Mouse (Mus musculus) CH12.LX (cell line): ENCODE measurements around the gene Dnajb5. TPM values are rescaled to one million over a fixed set of nuclear protein-coding genes. Genes with fewer than 3 reads are reported as not detected.

Experiments used
- DNase-seq: peaks from one replicate; pipeline ENCODE4 v3.0.0-alpha.2; 2013; ENCODE audit errors: extremely low read depth
- H3K27ac ChIP-seq: 2 replicates; pipeline ENCODE4 v1.5.1; 2012; ENCODE audit warnings: low read depth, mild to moderate bottlenecking, control low read depth, moderate library complexity; ENCODE audit not compliant: insufficient read depth
- H3K27me3 ChIP-seq: replicated peaks from 2 replicates; pipeline ENCODE3; 2012; ENCODE audit warnings: inconsistent platforms
- H3K36me3 ChIP-seq, 2 experiments: replicated peaks in 1 of 2; 2 replicates each; pipeline versions ENCODE3 to v1.6.1; 2012; ENCODE audit warnings: inconsistent platforms in 1 of 2, low read length in 1 of 2, mild to moderate bottlenecking in 1 of 2, mixed read lengths in 1 of 2, moderate library complexity in 1 of 2; ENCODE audit not compliant: control insufficient read depth in 1 of 2, insufficient read depth in 1 of 2
- H3K4me1 ChIP-seq, 2 experiments: 2 replicates each; pipeline ENCODE4 v1.6.1; 2012; ENCODE audit warnings: inconsistent platforms in 1 of 2, moderate library complexity in 1 of 2; ENCODE audit not compliant: insufficient read depth in 2 of 2, control insufficient read depth in 1 of 2
- H3K4me2 ChIP-seq: 2 replicates; pipeline ENCODE4 v1.6.1; 2012; ENCODE audit warnings: low read depth, mild to moderate bottlenecking, control low read depth; ENCODE audit not compliant: poor library complexity, insufficient read depth, severe bottlenecking
- H3K4me3 ChIP-seq, 3 experiments: fragments of 150-350 bp in 1 of 3; sonication (generic) in 1 of 3; replicated peaks in 1 of 3; 2 replicates each; pipeline versions ENCODE3 to v1.5.1; 2011 to 2012; ENCODE audit warnings: low read depth in 2 of 3, low read length in 2 of 3, mild to moderate bottlenecking in 2 of 3, moderate library complexity in 2 of 3, control low read depth in 1 of 3, improper control_type of control experiment in 1 of 3, inconsistent platforms in 1 of 3, mixed read lengths in 1 of 3; ENCODE audit not compliant: poor library complexity in 1 of 3
- H3K79me2 ChIP-seq: replicated peaks from 2 replicates; pipeline ENCODE4 v1.6.1; 2012; ENCODE audit warnings: mild to moderate bottlenecking, moderate library complexity; ENCODE audit not compliant: control insufficient read depth, poor library complexity, insufficient read depth, severe bottlenecking; ENCODE audit errors: extremely low read depth
- H3K9ac ChIP-seq: 2 replicates; pipeline ENCODE4 v1.6.1; 2012; ENCODE audit warnings: low read depth, mild to moderate bottlenecking, control low read depth, moderate library complexity; ENCODE audit not compliant: insufficient read depth
- H3K9me3 ChIP-seq: replicated peaks from 2 replicates; pipeline ENCODE3; 2012; ENCODE audit warnings: low read length, inconsistent platforms, mixed read lengths
- BHLHE40 ChIP-seq: IDR thresholded peaks from 2 replicates; pipeline ENCODE4 v1.6.1; 2011; ENCODE audit warnings: mild to moderate bottlenecking, low read depth, low read length, improper control_type of control experiment
- CHD1 ChIP-seq: IDR thresholded peaks from 2 replicates; pipeline ENCODE4 v1.6.1; 2012; ENCODE audit warnings: low read depth, low read length, improper control_type of control experiment, inconsistent platforms
- CHD2 ChIP-seq: IDR thresholded peaks from 2 replicates; pipeline ENCODE4 v1.6.1; 2011; ENCODE audit warnings: low read length, improper control_type of control experiment
- CTCF ChIP-seq, 2 experiments: IDR thresholded peaks in 1 of 2; conservative IDR thresholded peaks in 1 of 2; 2 replicates each; pipeline ENCODE4 v1.5.1; 2011 to 2012; ENCODE audit warnings: low read depth in 2 of 2, low read length in 2 of 2, improper control_type of control experiment in 1 of 2, inconsistent platforms in 1 of 2, mild to moderate bottlenecking in 1 of 2, moderate library complexity in 1 of 2
- E2F4 ChIP-seq: IDR thresholded peaks from 2 replicates; pipeline ENCODE4 v1.6.1; 2011; ENCODE audit warnings: low read depth, low read length, improper control_type of control experiment; ENCODE audit not compliant: insufficient replicate concordance
- ELF1 ChIP-seq: IDR thresholded peaks from 2 replicates; pipeline ENCODE4 v1.6.1; 2014; ENCODE audit warnings: low read depth, mild to moderate bottlenecking, inconsistent platforms, low read length, improper control_type of control experiment
- EP300 ChIP-seq: IDR thresholded peaks from 2 replicates; pipeline ENCODE4 v1.6.1; 2011; ENCODE audit warnings: low read length, improper control_type of control experiment
- ETS1 ChIP-seq: conservative IDR thresholded peaks from 2 replicates; pipeline ENCODE4 v1.6.1; 2012; ENCODE audit warnings: low read depth, mild to moderate bottlenecking, inconsistent platforms, low read length, improper control_type of control experiment, moderate library complexity
- GABPA ChIP-seq: IDR thresholded peaks from 2 replicates; pipeline ENCODE4 v1.6.1; 2012; ENCODE audit warnings: low read depth, low read length, improper control_type of control experiment, inconsistent platforms; ENCODE audit not compliant: insufficient replicate concordance
- HCFC1 ChIP-seq: IDR thresholded peaks from 2 replicates; pipeline ENCODE4 v1.6.1; 2012; ENCODE audit warnings: low read depth, mild to moderate bottlenecking, inconsistent platforms, low read length, improper control_type of control experiment
- JUN ChIP-seq: IDR thresholded peaks from 2 replicates; pipeline ENCODE4 v1.6.1; 2011; ENCODE audit warnings: low read depth, mild to moderate bottlenecking, low read length, improper control_type of control experiment, moderate library complexity; ENCODE audit not compliant: insufficient read depth
- JUND ChIP-seq: conservative IDR thresholded peaks from 2 replicates; pipeline ENCODE4 v1.6.1; 2011; ENCODE audit warnings: low read depth, low read length, improper control_type of control experiment
- KAT2A ChIP-seq: IDR thresholded peaks from 2 replicates; pipeline ENCODE4 v1.6.1; 2012; ENCODE audit warnings: low read length, improper control_type of control experiment, inconsistent platforms; ENCODE audit not compliant: insufficient replicate concordance
- MAFK ChIP-seq: IDR thresholded peaks from 2 replicates; pipeline ENCODE4 v1.6.1; 2011; ENCODE audit warnings: low read length, improper control_type of control experiment; ENCODE audit not compliant: insufficient replicate concordance
- MAX ChIP-seq: IDR thresholded peaks from 2 replicates; pipeline ENCODE4 v1.6.1; 2011; ENCODE audit warnings: low read length, improper control_type of control experiment
- MAZ ChIP-seq: IDR thresholded peaks from 2 replicates; pipeline ENCODE4 v1.6.1; 2012; ENCODE audit warnings: low read depth, mild to moderate bottlenecking, inconsistent platforms, low read length, improper control_type of control experiment, moderate library complexity
- MXI1 ChIP-seq: IDR thresholded peaks from 2 replicates; pipeline ENCODE4 v1.6.1; 2011; ENCODE audit warnings: mild to moderate bottlenecking, low read depth, low read length, improper control_type of control experiment
- MYC ChIP-seq: IDR thresholded peaks from 2 replicates; pipeline ENCODE4 v1.6.1; 2011; ENCODE audit warnings: low read depth, mild to moderate bottlenecking, improper control_type of control experiment, low read length
- NELFE ChIP-seq: IDR thresholded peaks from 2 replicates; pipeline ENCODE4 v1.6.1; 2011; ENCODE audit warnings: low read depth, low read length, improper control_type of control experiment
- NRF1 ChIP-seq: IDR thresholded peaks from 2 replicates; pipeline ENCODE4 v1.6.1; 2014; ENCODE audit warnings: low read depth, mild to moderate bottlenecking, inconsistent platforms, low read length, improper control_type of control experiment, moderate library complexity
- PAX5 ChIP-seq: IDR thresholded peaks from 2 replicates; pipeline ENCODE4 v1.6.1; 2012; ENCODE audit warnings: low read length, inconsistent platforms, mixed read lengths
- POLR2A ChIP-seq: IDR thresholded peaks from 2 replicates; pipeline ENCODE4 v1.6.1; 2011; ENCODE audit warnings: low read depth, mild to moderate bottlenecking, improper control_type of control experiment, low read length
- POLR2AphosphoS2 ChIP-seq: IDR thresholded peaks from 2 replicates; pipeline ENCODE4 v1.6.1; 2011; ENCODE audit warnings: low read depth, low read length, improper control_type of control experiment
- RAD21 ChIP-seq: IDR thresholded peaks from 2 replicates; pipeline ENCODE4 v1.6.1; 2011; ENCODE audit warnings: low read depth, mild to moderate bottlenecking, low read length, improper control_type of control experiment, moderate library complexity
- SIN3A ChIP-seq: IDR thresholded peaks from 2 replicates; pipeline ENCODE4 v1.6.1; 2012; ENCODE audit warnings: low read length, improper control_type of control experiment, inconsistent platforms
- TBP ChIP-seq: conservative IDR thresholded peaks from 2 replicates; pipeline ENCODE4 v1.6.1; 2011; ENCODE audit warnings: low read depth, low read length, improper control_type of control experiment
- TCF12 ChIP-seq: IDR thresholded peaks from 2 replicates; pipeline ENCODE4 v1.6.1; 2014; ENCODE audit warnings: low read depth, mild to moderate bottlenecking, inconsistent platforms, low read length, improper control_type of control experiment
- UBTF ChIP-seq: IDR thresholded peaks from 2 replicates; pipeline ENCODE4 v1.6.1; 2012; ENCODE audit warnings: low read depth, mild to moderate bottlenecking, inconsistent platforms, low read length, improper control_type of control experiment, moderate library complexity
- USF2 ChIP-seq: conservative IDR thresholded peaks from 2 replicates; pipeline ENCODE4 v1.6.1; 2011; ENCODE audit warnings: low read depth, low read length, improper control_type of control experiment
- ZKSCAN1 ChIP-seq: IDR thresholded peaks from 2 replicates; pipeline ENCODE4 v1.6.1; 2012; ENCODE audit warnings: low read depth, inconsistent platforms, low read length, improper control_type of control experiment, borderline replicate concordance
- ZNF384 ChIP-seq: IDR thresholded peaks from 2 replicates; pipeline ENCODE4 v1.6.1; 2012; ENCODE audit warnings: low read depth, low read length, improper control_type of control experiment, inconsistent platforms
- dilution Hi-C: fragments of 300-500 bp; cut with MboI; formaldehyde crosslinking; loops from 2 replicates; pipeline ENCODE4 v1.14.3; 2020; ENCODE audit warnings: low sequenced_read_pairs; ENCODE audit not compliant: extremely low pct_unique_long_range_greater_than_20kb, extremely low pct_ligation_motif_present
- in situ Hi-C: fragments of 300-500 bp; cut with MboI; formaldehyde crosslinking; loops from 3 replicates; pipeline ENCODE4 v1.14.3; 2019; ENCODE audit warnings: low sequenced_read_pairs, low pct_ligation_motif_present, low pct_unique_long_range_greater_than_20kb, mixed read lengths
- polyA plus RNA-seq: library from polyadenylated mRNA; unstranded; fragments of >175 nt; gene quantifications from 2 replicates; pipeline ENCODE4 v1.2.1, GENCODE M21; 2012; ENCODE audit warnings: low read depth; ENCODE audit not compliant: insufficient read length
- total RNA-seq, 2 experiments: library from RNA; depleted of rRNA; stranded (reverse); fragments of 300-350 nt in 1 of 2; fragments of >200 nt in 1 of 2; gene quantifications; 2 replicates each; pipeline ENCODE4 v1.2.3; 2012 to 2014

Dnajb5 gene
- total and polyA plus RNA-seq, 3 experiments: 1.9 to 3.9 (median 2.7) TPM

DNA sequence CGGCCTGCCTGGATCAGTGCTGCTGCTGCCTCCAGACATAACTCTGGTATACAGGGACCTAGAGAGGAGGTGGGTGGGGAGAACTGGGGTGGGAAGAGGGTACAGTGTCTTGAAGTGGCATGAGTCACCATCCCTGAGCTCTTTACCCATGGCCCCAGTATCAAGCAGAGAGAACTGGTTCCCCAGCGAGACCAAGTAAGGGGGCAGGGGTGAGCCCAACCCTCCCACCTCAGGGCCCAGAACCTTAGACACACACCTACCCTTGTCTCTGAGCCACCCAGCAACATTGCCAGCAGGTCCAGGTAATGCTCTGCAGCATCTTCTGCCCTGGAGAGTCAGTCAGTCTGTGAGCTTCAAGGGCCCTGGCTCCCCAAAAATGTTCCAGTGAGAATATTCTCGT is 55.3 kb downstream of the Dnajb5 start:
- dilution Hi-C loops (no loop called here), in situ Hi-C loops (loop anchor here (25.0 kb wide), 1 partner anchor 557 kb away; the partner anchor contains the start of genes Creb3 and Tln1)
- no peak for TF ChIP-seq MAX
- TF ChIP-seq TCF12: no peak
- TF ChIP-seq BHLHE40: no peak
- no peak for TF ChIP-seq NELFE
- TF ChIP-seq CHD2: no peak
- no peak for TF ChIP-seq MXI1
- no peak for TF ChIP-seq EP300
- no peak for TF ChIP-seq KAT2A
- no peak for TF ChIP-seq UBTF
- TF ChIP-seq MYC: no peak
- TF ChIP-seq ELF1: no peak
- no peak for TF ChIP-seq MAFK
- no peak for TF ChIP-seq ZKSCAN1
- TF ChIP-seq HCFC1: no peak
- TF ChIP-seq CTCF (conservative IDR thresholded peaks at IDR 0.05 in 1 of 2, IDR thresholded peaks at IDR 0.05 in 1 of 2; ENCODE audit: low read depth in 2 of 2, low read length in 2 of 2): no peak
- TF ChIP-seq NRF1: no peak
- TF ChIP-seq SIN3A: no peak
- TF ChIP-seq MAZ: no peak
- TF ChIP-seq ZNF384: no peak
- no peak for TF ChIP-seq POLR2A
- H3K79me2 ChIP-seq: 0 out of 2 replicates have a peak, but pooled peaks cover 2% of the 10 kb centered on the region
- no peaks in the 10 kb centered on the region for H3K27me3 ChIP-seq
- no peak for DNase-seq
- peaks cover 7 to 16% of the 10 kb centered on the region in 2 experiments; a peak in 3 of 4 replicates for H3K4me1 ChIP-seq
- H3K36me3 ChIP-seq: peaks cover 28 to 65% of the 10 kb centered on the region in 2 experiments
- H3K27ac ChIP-seq: no peak overlapping the region
- H3K9ac ChIP-seq: no peak overlapping the region
- no peak overlapping the region for H3K4me3 ChIP-seq
- no peaks in the 10 kb centered on the region for H3K9me3 ChIP-seq
- H3K4me2 ChIP-seq: no peak overlapping the region

DNA sequence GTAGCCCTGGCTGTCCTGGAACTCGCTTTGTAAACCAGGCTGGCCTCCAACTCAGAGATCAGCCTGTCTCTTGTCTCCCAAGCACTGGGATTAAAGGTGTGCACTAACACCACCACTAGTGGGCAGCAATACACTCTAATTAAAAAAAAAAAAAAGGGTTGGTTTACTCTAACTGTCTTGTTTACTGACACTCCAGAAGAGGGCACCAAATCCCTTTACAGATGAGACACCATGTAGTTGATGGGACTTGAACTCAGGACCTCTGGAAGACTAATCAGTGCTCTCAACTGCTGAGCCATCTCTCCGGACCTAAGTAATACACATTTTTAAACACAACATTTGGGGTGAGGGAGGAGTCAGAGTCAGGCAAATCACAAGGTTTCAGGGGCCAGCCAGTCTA is 56.2 kb downstream of the Dnajb5 start:
- no peak overlapping the region for H3K27ac ChIP-seq
- dilution Hi-C loops: no loop called here
- peaks cover 28 to 65% of the 10 kb centered on the region in 2 experiments for H3K36me3 ChIP-seq
- no peaks in the 10 kb centered on the region for H3K9me3 ChIP-seq
- no peak overlapping the region for H3K4me3 ChIP-seq
- in situ Hi-C loops: loop anchor here (25.0 kb wide), 1 partner anchor 557 kb away; the partner anchor contains the start of genes Creb3 and Tln1
- 0 out of 2 replicates have a peak, but pooled peaks cover 2% of the 10 kb centered on the region for H3K79me2 ChIP-seq
- H3K9ac ChIP-seq: no peak overlapping the region
- H3K4me1 ChIP-seq: peaks cover 7 to 14% of the 10 kb centered on the region in 2 experiments; a peak in 3 of 4 replicates
- DNase-seq: peak; percentile 78
- H3K27me3 ChIP-seq: no peaks in the 10 kb centered on the region
- H3K4me2 ChIP-seq: no peak overlapping the region
- no peak for TF ChIP-seq USF2
- peak; percentile 29; the same call in 1 of the 2 replicates for TF ChIP-seq HCFC1
- TF ChIP-seq CHD2: no peak
- no peak for TF ChIP-seq NRF1
- no peak for TF ChIP-seq E2F4
- no peak for TF ChIP-seq ZKSCAN1
- no peak for TF ChIP-seq TCF12
- no peak for TF ChIP-seq MAX
- TF ChIP-seq UBTF: no peak
- TF ChIP-seq JUN: no peak
- no peak for TF ChIP-seq MXI1
- no peak for TF ChIP-seq TBP
- TF ChIP-seq ETS1: no peak
- TF ChIP-seq CHD1: no peak
- no peak for TF ChIP-seq EP300
- TF ChIP-seq PAX5: no peak
- peak; percentile 59 for TF ChIP-seq RAD21
- TF ChIP-seq NELFE: no peak
- TF ChIP-seq SIN3A: no peak
- no peak for TF ChIP-seq JUND
- no peak for TF ChIP-seq GABPA
- no peak for TF ChIP-seq MAZ
- TF ChIP-seq ELF1: no peak
- no peak for TF ChIP-seq KAT2A
- TF ChIP-seq BHLHE40: no peak
- peak; percentile 73 to 99 for TF ChIP-seq CTCF (conservative IDR thresholded peaks at IDR 0.05 in 1 of 2, IDR thresholded peaks at IDR 0.05 in 1 of 2; ENCODE audit: low read depth in 2 of 2, low read length in 2 of 2)
- TF ChIP-seq ZNF384: peak; percentile 99
- TF ChIP-seq POLR2AphosphoS2: no peak
- TF ChIP-seq MAFK: no peak
